Mouse (Mus musculus): ENCODE measurements at regions not wholly inside any gene's neighbourhood (a gene's known extent, or its start where the extent isn't known, plus 50 kb on each side); places are given as distances from the start of the nearest gene placed in this dataset.
"Not testable (repeated sequence)": the region's sequence is repeated elsewhere in the genome, so short reads cannot be mapped to it uniquely, and the experiment has no call there.

DNA sequence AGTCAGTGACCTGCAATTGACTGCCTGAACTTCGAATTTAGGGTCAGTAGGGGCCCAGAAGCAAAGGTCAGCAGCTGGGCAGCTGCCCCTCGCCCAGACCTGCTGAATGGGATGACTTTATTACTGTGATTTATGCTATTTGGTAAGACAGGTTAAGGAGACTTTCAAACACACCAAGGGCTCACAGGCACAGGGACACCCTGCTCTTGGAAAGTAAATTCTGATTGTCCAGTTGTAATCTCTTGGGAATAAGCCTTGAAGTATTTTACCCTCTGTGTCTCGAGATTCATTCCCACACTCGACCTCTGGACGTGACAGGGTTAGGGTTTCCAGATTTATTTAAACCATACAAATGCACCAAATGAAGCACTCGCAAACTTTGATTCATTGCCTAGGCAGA is 672.4 kb upstream of the Nr2f1 start:
- Histone ChIP-seq H3K27ac (ENCODE audit: low read depth, low read length) (no peak overlapping the region), H3K4me1 (ENCODE audit: control insufficient read depth, insufficient read depth, low read length) (no peaks in the 10 kb centered on the region), H3K4me3 (ENCODE audit: low read depth, low read length) (no peak overlapping the region), H3K9ac (ENCODE audit: low read length) (no peak overlapping the region), H3K36me3 (ENCODE audit: control insufficient read depth, insufficient read depth, low read length) (no peaks in the 10 kb centered on the region), H3K4me2 (no peak overlapping the region), H3K9me3 (ENCODE audit: control insufficient read depth, low read length) (no peaks in the 10 kb centered on the region), H3K27me3 (ENCODE audit: control insufficient read depth, insufficient read depth, low read length) (no peaks in the 10 kb centered on the region)
- WGBS: 52% methylated on average over 6 of the region's 6 CpGs
- ATAC-seq (ENCODE audit: low FRiP score) (no peak), DNase-seq (ENCODE audit: low spot score, missing footprints) (no peak)

DNA sequence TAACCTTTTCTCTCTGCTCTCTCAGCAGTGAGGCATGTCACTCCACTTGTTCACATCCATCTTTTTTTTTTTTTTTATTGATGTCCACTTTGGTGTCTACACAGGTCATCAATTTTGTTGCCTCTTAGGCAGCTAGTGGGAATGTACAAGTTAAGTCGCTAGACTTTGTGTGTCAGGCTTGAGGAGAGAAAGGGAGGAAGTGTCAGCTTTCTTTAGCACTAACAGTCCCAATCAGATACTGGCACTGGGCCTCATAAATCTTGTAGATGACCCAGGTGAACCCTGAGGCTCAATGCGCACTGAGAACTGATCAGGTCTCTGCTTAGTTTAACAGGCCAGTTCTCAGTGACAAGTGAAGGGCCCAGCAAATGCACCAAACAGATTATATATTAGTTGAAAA is 671.7 kb upstream of the Nr2f1 start:
- Histone ChIP-seq H3K4me3 (ENCODE audit: low read depth, low read length) (no peak overlapping the region), H3K4me2 (no peak overlapping the region), H3K27ac (ENCODE audit: low read depth, low read length) (no peak overlapping the region), H3K4me1 (ENCODE audit: control insufficient read depth, insufficient read depth, low read length) (no peaks in the 10 kb centered on the region), H3K36me3 (ENCODE audit: control insufficient read depth, insufficient read depth, low read length) (no peaks in the 10 kb centered on the region), H3K27me3 (ENCODE audit: control insufficient read depth, insufficient read depth, low read length) (no peaks in the 10 kb centered on the region), H3K9ac (ENCODE audit: low read length) (no peak overlapping the region), H3K9me3 (ENCODE audit: control insufficient read depth, low read length) (no peaks in the 10 kb centered on the region)
- no peak for ATAC-seq (ENCODE audit: low FRiP score)
- WGBS: 76% methylated on average over 2 of the region's 2 CpGs
- no peak for DNase-seq (ENCODE audit: low spot score, missing footprints)

DNA sequence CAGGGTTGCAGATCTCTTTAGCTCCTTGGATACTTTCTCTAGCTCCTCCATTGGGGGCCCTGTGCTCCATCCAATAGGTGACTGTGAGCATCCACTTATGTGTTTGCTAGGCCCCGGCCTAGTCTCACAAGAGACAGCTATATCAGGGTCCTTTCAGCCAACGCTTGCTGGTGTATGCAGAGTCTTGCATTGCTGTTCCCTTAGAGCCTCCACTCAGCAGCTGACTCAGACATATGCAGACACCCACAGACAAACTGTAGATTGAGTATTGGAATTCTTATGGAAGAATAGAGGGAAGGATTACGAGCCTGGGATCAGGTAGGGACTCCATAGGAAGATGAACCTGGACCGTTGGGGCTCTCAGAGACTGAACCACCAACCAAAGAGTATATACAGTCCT is 624.8 kb upstream of the Nr2f1 start:
- not testable (repeated sequence) for DNase-seq (ENCODE audit: low spot score, missing footprints); H3K9ac ChIP-seq (ENCODE audit: low read length); H3K4me2 ChIP-seq; H3K36me3 ChIP-seq (ENCODE audit: control insufficient read depth, insufficient read depth, low read length); H3K4me3 ChIP-seq (ENCODE audit: low read depth, low read length); H3K4me1 ChIP-seq (ENCODE audit: control insufficient read depth, insufficient read depth, low read length); H3K27me3 ChIP-seq (ENCODE audit: control insufficient read depth, insufficient read depth, low read length); ATAC-seq (ENCODE audit: low FRiP score); H3K27ac ChIP-seq (ENCODE audit: low read depth, low read length); H3K9me3 ChIP-seq (ENCODE audit: control insufficient read depth, low read length)
- 92% methylated on average over 4 of the region's 4 CpGs for whole genome bisulfite sequencing

DNA sequence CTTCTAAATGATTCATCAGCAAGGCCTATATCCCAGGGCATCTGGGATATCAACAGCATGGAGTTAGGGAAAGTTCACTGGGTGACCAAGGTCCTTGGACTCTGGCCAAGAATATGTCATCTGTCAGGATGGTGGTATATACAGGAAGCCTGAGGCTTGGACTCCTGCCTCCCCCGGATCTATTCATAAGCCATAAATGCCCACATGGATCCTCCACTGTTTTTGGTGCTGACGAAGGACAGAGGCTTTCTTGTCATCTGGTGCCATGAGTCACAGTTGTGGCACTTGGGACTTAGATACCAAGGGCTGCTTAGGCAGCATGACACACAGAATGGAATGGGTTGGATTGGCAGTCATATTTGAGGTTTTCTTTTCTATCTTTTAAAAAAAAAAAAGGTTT is 610.1 kb upstream of the Nr2f1 start:
- no peak overlapping the region for H3K27ac ChIP-seq (ENCODE audit: low read depth, low read length)
- WGBS: 80% methylated on average over 2 of the region's 2 CpGs
- no peaks in the 10 kb centered on the region for H3K27me3 ChIP-seq (ENCODE audit: control insufficient read depth, insufficient read depth, low read length)
- DNase-seq (ENCODE audit: low spot score, missing footprints): no peak
- H3K9me3 ChIP-seq (ENCODE audit: control insufficient read depth, low read length): no peaks in the 10 kb centered on the region
- no peaks in the 10 kb centered on the region for H3K36me3 ChIP-seq (ENCODE audit: control insufficient read depth, insufficient read depth, low read length)
- no peak for ATAC-seq (ENCODE audit: low FRiP score)
- H3K4me2 ChIP-seq: no peak overlapping the region
- H3K4me3 ChIP-seq (ENCODE audit: low read depth, low read length): no peak overlapping the region
- H3K4me1 ChIP-seq (ENCODE audit: control insufficient read depth, insufficient read depth, low read length): no peaks in the 10 kb centered on the region
- no peak overlapping the region for H3K9ac ChIP-seq (ENCODE audit: low read length)

DNA sequence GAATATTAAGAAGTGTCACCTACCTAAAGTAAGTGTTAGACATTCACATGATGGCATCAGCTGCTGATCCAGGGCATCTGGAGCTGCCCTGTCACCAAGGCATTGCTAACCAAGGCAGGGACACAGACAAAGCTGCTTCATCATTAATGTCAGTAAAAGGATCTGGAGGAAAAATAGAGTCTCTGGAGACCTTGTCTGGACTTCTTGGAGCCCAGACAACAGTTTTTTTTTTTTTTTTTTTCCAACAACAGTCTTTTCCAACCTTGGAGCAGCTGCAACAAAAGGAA is 603.2 kb upstream of the Nr2f1 start:
- no peak for ATAC-seq (ENCODE audit: low FRiP score)
- Histone ChIP-seq H3K27ac (ENCODE audit: low read depth, low read length) (no peak overlapping the region), H3K4me1 (ENCODE audit: control insufficient read depth, insufficient read depth, low read length) (no peaks in the 10 kb centered on the region), H3K36me3 (ENCODE audit: control insufficient read depth, insufficient read depth, low read length) (no peaks in the 10 kb centered on the region), H3K4me2 (no peak overlapping the region), H3K9ac (ENCODE audit: low read length) (no peak overlapping the region), H3K27me3 (ENCODE audit: control insufficient read depth, insufficient read depth, low read length) (no peaks in the 10 kb centered on the region), H3K9me3 (ENCODE audit: control insufficient read depth, low read length) (no peaks in the 10 kb centered on the region), H3K4me3 (ENCODE audit: low read depth, low read length) (no peak overlapping the region)
- DNase-seq (ENCODE audit: low spot score, missing footprints): no peak

DNA sequence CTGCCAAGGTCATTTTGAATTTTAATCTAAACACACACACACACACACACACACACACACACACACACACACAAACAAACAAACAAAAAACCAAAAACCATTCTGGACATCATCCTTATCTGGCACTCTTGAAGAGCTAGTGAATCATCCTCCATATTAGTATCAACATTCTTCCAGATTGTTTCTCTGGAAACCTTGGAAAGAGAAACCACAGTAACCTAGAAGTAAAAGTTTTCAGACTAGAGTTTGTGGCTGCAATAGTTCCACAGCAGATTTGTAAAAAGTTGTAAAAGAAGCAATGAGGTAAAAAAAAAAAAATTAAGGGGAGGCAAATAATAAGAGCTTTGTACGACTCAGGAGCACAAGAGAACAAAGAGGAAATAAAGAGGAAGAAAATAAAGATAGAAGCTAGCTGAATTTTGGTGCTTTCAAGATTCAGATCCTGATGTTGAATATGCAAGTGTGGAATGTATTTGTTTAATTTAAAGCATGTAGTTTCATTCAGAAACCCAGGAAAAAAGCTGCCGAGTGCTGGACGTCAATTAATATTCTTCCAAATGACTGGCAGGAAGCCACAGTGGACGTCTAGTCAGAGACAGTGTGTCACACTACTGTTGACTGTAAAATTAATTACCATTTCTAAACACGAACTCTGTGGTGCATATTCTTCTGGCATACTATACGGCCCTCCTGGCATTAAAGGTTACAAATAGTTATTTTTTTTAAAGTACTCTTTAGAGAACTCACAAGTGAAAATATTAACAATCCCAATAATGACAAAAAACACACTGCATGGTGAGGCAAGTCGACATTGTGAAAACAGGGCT is 602.7 kb upstream of the Nr2f1 start:
- Histone ChIP-seq H3K9ac (ENCODE audit: low read length) (no peak overlapping the region), H3K27me3 (ENCODE audit: control insufficient read depth, insufficient read depth, low read length) (no peaks in the 10 kb centered on the region), H3K36me3 (ENCODE audit: control insufficient read depth, insufficient read depth, low read length) (no peaks in the 10 kb centered on the region), H3K9me3 (ENCODE audit: control insufficient read depth, low read length) (no peaks in the 10 kb centered on the region), H3K4me3 (ENCODE audit: low read depth, low read length) (no peak overlapping the region), H3K27ac (ENCODE audit: low read depth, low read length) (no peak overlapping the region), H3K4me2 (no peak overlapping the region), H3K4me1 (ENCODE audit: control insufficient read depth, insufficient read depth, low read length) (no peaks in the 10 kb centered on the region)
- ATAC-seq (ENCODE audit: low FRiP score) (no peak), DNase-seq (ENCODE audit: low spot score, missing footprints) (no peak)
- 79% methylated on average over 7 of the region's 7 CpGs for WGBS

DNA sequence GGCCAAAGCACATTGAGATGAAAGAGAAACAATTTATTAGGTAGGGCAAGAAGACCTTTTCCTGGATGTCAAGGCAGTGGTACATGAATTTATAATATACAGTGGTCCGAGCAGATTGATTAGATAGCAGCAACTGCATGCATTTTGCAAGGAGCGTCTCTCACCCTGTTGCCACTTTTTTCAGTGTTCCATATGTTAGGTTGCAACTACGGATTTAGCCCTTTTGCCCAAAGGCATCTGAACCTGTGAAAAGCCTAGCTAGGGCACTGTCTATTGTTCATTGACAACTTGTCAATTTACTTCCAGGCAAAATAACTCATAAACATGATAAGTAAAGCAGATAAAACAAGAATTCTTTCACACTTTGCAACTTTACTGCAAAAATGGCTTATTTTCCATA is 600.1 kb upstream of the Nr2f1 start:
- Histone ChIP-seq H3K4me3 (ENCODE audit: low read depth, low read length) (no peak overlapping the region), H3K4me1 (ENCODE audit: control insufficient read depth, insufficient read depth, low read length) (no peaks in the 10 kb centered on the region), H3K27ac (ENCODE audit: low read depth, low read length) (no peak overlapping the region), H3K4me2 (no peak overlapping the region), H3K36me3 (ENCODE audit: control insufficient read depth, insufficient read depth, low read length) (no peaks in the 10 kb centered on the region), H3K9ac (ENCODE audit: low read length) (no peak overlapping the region), H3K27me3 (ENCODE audit: control insufficient read depth, insufficient read depth, low read length) (no peaks in the 10 kb centered on the region), H3K9me3 (ENCODE audit: control insufficient read depth, low read length) (no peaks in the 10 kb centered on the region)
- ATAC-seq (ENCODE audit: low FRiP score) (no peak), DNase-seq (ENCODE audit: low spot score, missing footprints) (no peak)
- WGBS: 86% methylated on average over 3 of the region's 3 CpGs

DNA sequence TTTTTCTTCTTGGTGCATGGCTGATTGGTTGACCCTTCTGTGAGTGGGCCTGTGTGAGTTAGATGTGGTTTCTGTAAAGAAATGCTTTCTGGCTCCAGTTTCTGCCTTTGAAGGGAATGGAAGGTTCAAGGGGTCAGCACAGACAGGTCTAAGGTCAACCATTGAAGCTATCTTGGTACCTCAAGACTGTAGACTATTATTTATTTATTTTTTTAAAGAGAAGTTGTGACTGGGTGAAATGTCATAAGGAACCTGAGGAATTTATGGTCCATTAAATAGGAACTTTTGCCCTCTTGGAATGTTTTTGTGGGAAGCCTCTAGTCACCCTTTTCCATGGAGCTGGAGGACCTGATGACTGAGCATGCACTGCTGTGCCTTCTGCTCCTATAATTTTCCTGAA is 595.7 kb upstream of the Nr2f1 start:
- no peak overlapping the region for H3K9ac ChIP-seq (ENCODE audit: low read length)
- H3K27me3 ChIP-seq (ENCODE audit: control insufficient read depth, insufficient read depth, low read length): no peaks in the 10 kb centered on the region
- H3K4me2 ChIP-seq: no peak overlapping the region
- H3K4me1 ChIP-seq (ENCODE audit: control insufficient read depth, insufficient read depth, low read length): no peaks in the 10 kb centered on the region
- no peaks in the 10 kb centered on the region for H3K9me3 ChIP-seq (ENCODE audit: control insufficient read depth, low read length)
- no peak overlapping the region for H3K27ac ChIP-seq (ENCODE audit: low read depth, low read length)
- no peaks in the 10 kb centered on the region for H3K36me3 ChIP-seq (ENCODE audit: control insufficient read depth, insufficient read depth, low read length)
- ATAC-seq (ENCODE audit: low FRiP score) (no peak), DNase-seq (ENCODE audit: low spot score, missing footprints) (no peak)
- H3K4me3 ChIP-seq (ENCODE audit: low read depth, low read length): no peak overlapping the region

DNA sequence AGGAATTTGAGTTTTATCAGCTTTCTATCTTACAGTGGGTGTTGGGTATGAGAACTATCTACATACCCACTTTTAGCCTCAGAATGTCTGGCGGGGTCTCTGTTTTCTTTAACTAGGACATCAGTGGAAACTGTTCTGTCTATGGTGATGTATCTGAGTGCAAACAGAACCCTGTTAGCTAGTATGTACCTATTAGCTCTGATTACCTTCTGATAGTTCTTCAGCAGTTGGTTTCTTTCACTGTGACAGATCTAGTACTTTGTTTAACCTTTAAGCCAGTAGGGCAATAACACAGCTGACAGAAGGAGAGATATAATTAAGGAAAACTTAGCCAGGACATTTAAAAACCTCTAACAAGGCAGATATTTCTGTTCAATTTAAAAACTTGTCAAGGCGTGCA is 584.7 kb upstream of the Nr2f1 start:
- 80% methylated on average over 2 of the region's 2 CpGs for whole genome bisulfite sequencing
- no peak for DNase-seq (ENCODE audit: low spot score, missing footprints)

More for the DNA sequence above, 584.7 kb upstream of the Nr2f1 start:
- H3K4me3 ChIP-seq (ENCODE audit: low read depth, low read length): no peak overlapping the region
- H3K9me3 ChIP-seq (ENCODE audit: control insufficient read depth, low read length): no peaks in the 10 kb centered on the region
- H3K9ac ChIP-seq (ENCODE audit: low read length): no peak overlapping the region
- no peaks in the 10 kb centered on the region for H3K36me3 ChIP-seq (ENCODE audit: control insufficient read depth, insufficient read depth, low read length)
- H3K4me2 ChIP-seq: no peak overlapping the region
- no peaks in the 10 kb centered on the region for H3K4me1 ChIP-seq (ENCODE audit: control insufficient read depth, insufficient read depth, low read length)
- no peaks in the 10 kb centered on the region for H3K27me3 ChIP-seq (ENCODE audit: control insufficient read depth, insufficient read depth, low read length)
- no peak for ATAC-seq (ENCODE audit: low FRiP score)
- H3K27ac ChIP-seq (ENCODE audit: low read depth, low read length): no peak overlapping the region
